Mouse (Mus musculus) cerebellum, adult 2 months (tissue): ENCODE measurements around the gene Defa28. TPM values are rescaled to one million over a fixed set of nuclear protein-coding genes. Genes with fewer than 3 reads are reported as not detected.
"Not testable (repeated sequence)": the region's sequence is repeated elsewhere in the genome, so short reads cannot be mapped to it uniquely, and the experiment has no call there.

ENCODE experiments used
- DNase-seq, 2 experiments: peaks; one replicate each; pipeline ENCODE4 v3.0.0; 2021
- H3K27ac ChIP-seq: fragments of 200-500 bp; 2 replicates; pipeline ENCODE4 v1.5.1; 2012; ENCODE audit warnings: low read length, control low read depth, inconsistent platforms; ENCODE audit not compliant: insufficient read depth
- H3K27me3 ChIP-seq: fragments of 200-500 bp; 2 replicates; pipeline ENCODE4 v1.6.1; 2012; ENCODE audit warnings: inconsistent platforms, mild to moderate bottlenecking, low read length, moderate library complexity; ENCODE audit not compliant: control insufficient read depth, insufficient read depth
- H3K4me1 ChIP-seq: fragments of 200-500 bp; 2 replicates; pipeline ENCODE4 v1.6.1; 2011; ENCODE audit warnings: low read length; ENCODE audit not compliant: control insufficient read depth, insufficient read depth
- H3K4me3 ChIP-seq: fragments of 200-500 bp; replicated peaks from 2 replicates; pipeline ENCODE3; 2011; ENCODE audit warnings: mild to moderate bottlenecking, low read depth, low read length, control low read depth; ENCODE audit not compliant: insufficient read depth
- WGBS: fragments of 180-500 bp; shearing (Covaris S2); methylation state at CpG from one replicate; pipeline ENCODE4 v1.1.7; 2018; 5-methylcytosine and 5-hydroxymethylcytosine counted together
- polyA plus RNA-seq: library from polyadenylated mRNA; depleted of rRNA; stranded (reverse); fragments of >200 nt; gene quantifications from 2 replicates; pipeline ENCODE4 v1.2.3, GENCODE M21; 2012; rRNA removed

Gene Defa28
- polyA plus RNA-seq, result not detected in 2 replicates

- DNase-seq, H3K4me3 ChIP-seq, H3K27me3 ChIP-seq, H3K4me1 ChIP-seq, H3K27ac ChIP-seq: not testable (repeated sequence)
- WGBS, result no CpG with 5 or more reads among the region's 1 CpGs
These were observed at the start of gene Defa28 for GRCm38 (mm10) chr8:21582706-21583105. Defa28 (plus strand) TSS chr8:21583006.

GRCm38 (mm10) chr8:21565086-21565485 lies 17.7 kb upstream of the Defa28 start, which contains the start of gene Defa37:
Defa37 (plus strand) TSS chr8:21565386.
- no CpG with 5 or more reads among the region's 1 CpGs for WGBS
- not testable (repeated sequence) for H3K27ac ChIP-seq, H3K27me3 ChIP-seq, H3K4me3 ChIP-seq, H3K4me1 ChIP-seq, DNase-seq

- no CpG with 5 or more reads among the region's 1 CpGs for WGBS
- not testable (repeated sequence) for H3K4me3 ChIP-seq
These were observed 11.6 kb downstream of the Defa28 start, which contains the start of gene Gm7861 for GRCm38 (mm10) chr8:21594408-21594807. Gm7861 (minus strand) TSS chr8:21594508.

GRCm38 (mm10) chr8:21617883-21618282 lies 35.1 kb downstream of the Defa28 start, which contains the start of gene Defa26:
Defa26 (plus strand) TSS chr8:21618183.
- not testable (repeated sequence) for DNase-seq, H3K4me1 ChIP-seq, H3K27me3 ChIP-seq, H3K27ac ChIP-seq, H3K4me3 ChIP-seq
- WGBS, result 92% methylated on average over 1 of the region's 1 CpGs

More at GRCm38 (mm10) chr8:21594408-21594807, 11.6 kb downstream of the Defa28 start, which contains the start of gene Gm7861:
- not testable (repeated sequence) for H3K27me3 ChIP-seq, H3K4me1 ChIP-seq, H3K27ac ChIP-seq, DNase-seq

Other genes with a start within 250 kb of the Defa28 start
- gene Defa2, start 204.5 kb upstream of the Defa28 start, polyA plus RNA-seq, result not detected in 2 replicates
- gene Defa33, start 191.2 kb upstream of the Defa28 start, polyA plus RNA-seq, result not detected in 2 replicates
- not detected in 2 replicates for gene Defa36, start 155.6 kb upstream of the Defa28 start, polyA plus RNA-seq
- gene Gm7849, start 126.4 kb upstream of the Defa28 start, polyA plus RNA-seq, result 0.30 TPM in 1 of 2 replicates, not detected in the other
- gene Defa20, start 73.7 kb upstream of the Defa28 start, polyA plus RNA-seq, result not detected in 2 replicates
- gene Defa32, start 54.0 kb upstream of the Defa28 start, polyA plus RNA-seq, result not detected in 2 replicates
- not detected in 2 replicates for gene Defa37, start 17.6 kb upstream of the Defa28 start, polyA plus RNA-seq
- gene Gm7861, start 11.5 kb downstream of the Defa28 start, polyA plus RNA-seq, result not detected in 2 replicates
- gene Defa26, start 35.2 kb downstream of the Defa28 start, polyA plus RNA-seq, result not detected in 2 replicates
- gene Defa17, start 72.8 kb downstream of the Defa28 start, polyA plus RNA-seq, result not detected in 2 replicates
- gene Defa34, start 82.8 kb downstream of the Defa28 start, polyA plus RNA-seq, result not detected in 2 replicates
- not detected in 2 replicates for gene AY761184, start 120.6 kb downstream of the Defa28 start, polyA plus RNA-seq
- not detected in 2 replicates for gene Defa24, start 151.5 kb downstream of the Defa28 start, polyA plus RNA-seq
- not detected in 2 replicates for gene Defb50, start 240.5 kb downstream of the Defa28 start, polyA plus RNA-seq